Mouse (Mus musculus) hindbrain, embryonic 10.5 days (tissue): ENCODE measurements around the gene Hist1h2bn. TPM values are rescaled to one million over a fixed set of nuclear protein-coding genes. Genes with fewer than 3 reads are reported as not detected.
"Not testable (repeated sequence)": the region's sequence is repeated elsewhere in the genome, so short reads cannot be mapped to it uniquely, and the experiment has no call there.

Experiments
- DNase-seq: peaks from one replicate; pipeline ENCODE4 v3.0.0-alpha.2; 2017; ENCODE audit warnings: low spot score
- H3K27ac ChIP-seq: fragments of 300-500 bp; sonication (generic); 2 replicates; pipeline ENCODE4 v1.5.1; 2016; ENCODE audit warnings: mild to moderate bottlenecking, moderate library complexity
- H3K27me3 ChIP-seq: fragments of 300-500 bp; sonication (generic); 2 replicates; pipeline ENCODE4 v1.6.1; 2016; ENCODE audit warnings: mild to moderate bottlenecking; ENCODE audit not compliant: poor library complexity, insufficient read depth, severe bottlenecking
- H3K36me3 ChIP-seq: fragments of 300-500 bp; sonication (generic); 2 replicates; pipeline ENCODE4 v1.6.1; 2016; ENCODE audit warnings: mild to moderate bottlenecking, moderate library complexity
- H3K4me1 ChIP-seq: fragments of 300-500 bp; sonication (generic); replicated peaks from 2 replicates; pipeline ENCODE4 v1.6.1; 2016; ENCODE audit warnings: mild to moderate bottlenecking
- H3K4me3 ChIP-seq: fragments of 300-500 bp; sonication (generic); 2 replicates; pipeline ENCODE4 v1.5.1; 2016; ENCODE audit warnings: mild to moderate bottlenecking, moderate library complexity
- H3K9me3 ChIP-seq: fragments of 300-500 bp; sonication (generic); 2 replicates; pipeline ENCODE4 v1.6.1; 2016; ENCODE audit warnings: mild to moderate bottlenecking, moderate library complexity
- WGBS: fragments of 180-500 bp; shearing (Covaris S2); methylation state at CpG from one replicate; pipeline ENCODE4 v1.1.7; 2016; 5-methylcytosine and 5-hydroxymethylcytosine counted together
- polyA plus RNA-seq: library from polyadenylated mRNA; unstranded; fragments of >200 nt; fragmentation: Nextera tagmentation; extraction: Ambion mirVana; gene quantifications from 2 replicates; pipeline ENCODE4 v1.2.1, GENCODE M21; 2016

Gene Hist1h2bn
- polyA plus RNA-seq, 1 experiment from 2014 or later, result 1.0 TPM

DNA sequence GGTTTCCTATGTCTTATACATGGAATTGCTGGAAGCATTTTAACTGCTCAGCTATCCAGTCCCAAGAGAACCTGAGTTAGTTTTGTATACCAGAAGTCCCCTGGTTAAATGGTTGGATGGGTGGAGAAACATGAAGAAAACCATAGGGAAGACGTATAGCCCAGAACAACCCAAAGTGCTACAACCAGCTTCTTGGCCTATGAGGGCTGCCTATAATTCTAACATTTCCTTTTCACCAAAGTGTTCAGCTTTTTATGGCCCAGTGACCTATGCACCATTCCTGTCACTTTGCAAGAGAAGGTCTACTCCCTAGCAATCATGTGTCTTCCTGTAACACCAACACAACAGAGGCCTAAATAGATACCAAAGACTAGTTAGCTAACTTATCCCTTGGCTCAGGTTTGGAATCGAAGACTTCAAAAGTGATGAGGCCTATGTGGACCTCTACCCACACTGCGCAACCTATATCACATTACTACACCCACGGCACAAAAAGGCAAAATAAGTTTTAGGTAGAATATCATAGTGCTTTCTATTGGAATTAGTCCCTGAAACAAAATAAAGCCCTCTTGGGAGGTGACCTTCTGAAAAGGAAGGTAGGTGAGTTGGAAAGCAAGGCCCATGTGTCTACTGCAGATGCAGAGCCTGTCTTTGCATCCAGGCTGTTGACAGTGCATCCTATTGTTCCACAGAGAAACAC, 35.4 kb upstream of the Hist1h2bn start:
- 62% methylated on average over 4 of the region's 4 CpGs for WGBS
- peak overlapping the region; percentile 96 for H3K27ac ChIP-seq
- peaks cover 54% of the 10 kb centered on the region for H3K4me1 ChIP-seq
- H3K27me3 ChIP-seq, result no peaks in the 10 kb centered on the region
- peak overlapping the region; percentile 58 for H3K4me3 ChIP-seq
- peak; percentile 25 for DNase-seq
- H3K9me3 ChIP-seq, result no peaks in the 10 kb centered on the region
- no peaks in the 10 kb centered on the region for H3K36me3 ChIP-seq

DNA sequence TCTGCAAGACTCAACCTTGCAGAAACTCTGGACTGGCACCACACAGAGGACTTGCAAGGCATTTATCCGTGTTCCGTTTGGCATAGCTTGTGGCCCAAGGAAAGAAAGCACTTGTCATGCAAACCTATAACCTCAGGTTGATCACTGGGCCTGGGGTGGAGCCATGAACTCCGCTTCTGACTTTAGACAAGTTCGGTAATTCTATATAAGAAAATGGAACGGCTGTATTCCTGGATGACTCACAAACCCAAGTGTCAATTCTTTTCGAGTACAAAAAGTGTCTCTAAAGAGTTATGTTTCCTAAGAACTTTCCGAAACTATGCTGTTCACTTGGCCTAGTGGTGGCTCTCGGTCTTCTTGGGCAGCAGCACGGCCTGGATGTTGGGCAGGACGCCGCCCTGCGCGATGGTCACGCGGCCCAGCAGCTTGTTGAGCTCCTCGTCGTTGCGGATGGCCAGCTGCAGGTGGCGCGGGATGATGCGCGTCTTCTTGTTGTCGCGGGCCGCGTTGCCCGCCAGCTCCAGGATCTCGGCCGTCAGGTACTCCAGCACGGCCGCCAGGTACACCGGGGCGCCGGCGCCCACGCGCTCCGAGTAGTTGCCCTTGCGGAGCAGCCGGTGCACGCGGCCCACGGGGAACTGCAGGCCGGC, 32.7 kb upstream of the Hist1h2bn start:
- H3K27ac ChIP-seq, result peak overlapping the region; percentile 96
- H3K9me3 ChIP-seq, H3K36me3 ChIP-seq, H3K27me3 ChIP-seq: not testable (repeated sequence)
- peaks cover 45% of the 10 kb centered on the region for H3K4me1 ChIP-seq
- H3K4me3 ChIP-seq, result peak overlapping the region; percentile 52
- peak; percentile 15 for DNase-seq
- 2% methylated on average over 25 of the region's 44 CpGs for WGBS

DNA sequence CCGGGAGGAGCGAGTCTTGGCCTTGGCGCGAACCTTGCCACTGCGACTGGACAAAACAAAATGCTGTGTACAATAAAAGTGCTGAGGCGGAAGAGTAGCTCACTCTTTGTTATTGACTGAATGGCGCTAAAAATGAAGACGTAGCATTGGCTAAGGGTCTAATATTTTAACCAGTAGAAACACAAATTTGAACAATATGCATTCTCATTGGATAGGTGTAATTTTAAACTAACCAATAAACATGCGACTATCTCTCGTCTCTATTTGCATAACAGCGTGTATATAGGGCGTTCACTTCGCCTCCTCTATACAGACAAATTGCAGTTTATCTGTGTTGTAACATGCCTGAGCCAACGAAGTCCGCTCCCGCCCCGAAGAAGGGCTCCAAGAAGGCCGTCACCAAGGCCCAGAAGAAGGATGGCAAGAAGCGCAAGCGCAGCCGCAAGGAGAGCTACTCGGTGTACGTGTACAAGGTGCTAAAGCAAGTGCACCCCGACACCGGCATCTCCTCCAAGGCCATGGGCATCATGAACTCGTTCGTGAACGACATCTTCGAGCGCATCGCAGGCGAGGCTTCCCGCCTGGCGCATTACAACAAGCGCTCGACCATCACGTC, 32.1 kb upstream of the Hist1h2bn start, which contains the start of gene Hist1h2bm:
Hist1h2bm (plus strand) TSS at position 288 of the 616 bp plus-strand sequence.
- H3K36me3 ChIP-seq, H3K9me3 ChIP-seq, H3K27me3 ChIP-seq: not testable (repeated sequence)
- DNase-seq, result peak; percentile 81
- peak within 1 kb of the TSS; percentile 52 for H3K4me3 ChIP-seq
- under 1% methylated on average over 37 of the region's 37 CpGs for WGBS
- peaks cover 45% of the 10 kb centered on the region for H3K4me1 ChIP-seq
- H3K27ac ChIP-seq, result peak within 1 kb of the TSS; percentile 96

DNA sequence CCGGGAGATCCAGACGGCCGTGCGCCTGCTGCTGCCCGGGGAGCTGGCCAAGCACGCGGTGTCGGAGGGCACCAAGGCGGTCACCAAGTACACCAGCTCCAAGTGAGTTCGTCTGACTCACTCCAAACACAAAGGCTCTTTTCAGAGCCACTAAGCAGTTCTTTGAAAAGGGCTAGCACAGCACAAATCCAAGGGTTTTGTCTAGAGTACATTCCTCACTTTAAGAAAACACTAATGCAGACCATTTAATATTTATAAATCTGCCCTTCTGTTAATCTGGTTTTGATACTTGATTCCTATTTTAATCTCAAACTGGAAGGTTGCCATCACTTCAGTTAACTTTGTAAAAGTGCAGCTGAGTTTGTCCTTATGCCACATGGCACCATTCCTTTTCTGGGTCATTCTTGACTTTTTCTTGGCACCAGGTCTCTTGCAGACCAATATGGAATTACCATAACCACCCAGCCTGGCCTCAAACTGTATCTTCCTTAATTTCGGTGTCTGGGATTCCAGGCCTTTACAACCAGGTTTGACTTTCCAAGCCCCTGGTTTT, 31.5 kb upstream of the Hist1h2bn start:
- Histone ChIP-seq H3K9me3 (no peaks in the 10 kb centered on the region), H3K27me3 (no peaks in the 10 kb centered on the region), H3K36me3 (no peaks in the 10 kb centered on the region), H3K4me1 (peaks cover 48% of the 10 kb centered on the region), H3K4me3 (peak overlapping the region; percentile 52), H3K27ac (peak overlapping the region; percentile 91)
- 3% methylated on average over 11 of the region's 11 CpGs for WGBS
- DNase-seq, result peak; percentile 35

DNA sequence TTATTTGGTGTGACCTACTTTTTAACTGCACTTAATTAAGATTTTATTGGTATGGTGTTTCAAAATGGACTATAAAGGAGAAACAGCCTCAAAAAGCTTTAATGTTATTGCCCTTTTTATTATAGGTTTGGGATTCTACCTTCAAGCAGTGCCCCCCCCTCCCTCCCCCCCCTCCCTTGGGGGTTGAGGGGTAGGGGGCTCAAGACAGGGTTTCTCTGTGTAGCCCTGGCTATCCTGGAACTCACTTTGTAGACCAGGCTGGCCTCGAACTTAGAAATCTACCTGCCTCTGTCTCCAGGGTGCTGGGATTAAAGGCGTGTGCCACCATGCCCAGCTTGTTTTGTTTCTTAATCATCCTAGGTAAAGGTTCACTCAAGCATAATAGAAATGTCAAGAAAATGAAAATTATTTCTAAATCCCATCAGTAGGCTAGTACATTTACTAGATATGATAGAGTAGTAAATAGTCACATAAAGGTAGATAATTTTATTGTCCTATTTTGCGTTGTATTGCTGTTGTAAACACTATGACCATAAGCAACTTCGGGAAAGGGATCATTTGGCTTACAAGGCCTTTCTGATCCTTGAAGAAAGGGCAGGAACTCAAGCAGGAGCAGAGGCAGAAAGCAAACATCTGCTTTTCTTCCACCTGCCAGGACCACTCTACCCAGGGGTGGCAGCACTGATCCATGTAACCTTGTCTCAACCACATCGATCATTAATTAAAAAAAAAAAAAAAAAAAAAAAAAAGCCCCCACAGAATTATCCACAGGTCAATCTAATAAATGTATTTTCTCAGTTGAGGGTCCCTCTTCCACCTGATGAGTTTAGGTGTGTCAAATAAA, 30.7 kb upstream of the Hist1h2bn start:
- Histone ChIP-seq H3K27me3 (no peaks in the 10 kb centered on the region), H3K27ac (peak overlapping the region; percentile 91), H3K4me3 (peak overlapping the region; percentile 52), H3K9me3 (no peaks in the 10 kb centered on the region), H3K36me3 (no peaks in the 10 kb centered on the region), H3K4me1 (peaks cover 52% of the 10 kb centered on the region)
- WGBS, result 32% methylated on average over 5 of the region's 5 CpGs
- DNase-seq, result peak; percentile 34

DNA sequence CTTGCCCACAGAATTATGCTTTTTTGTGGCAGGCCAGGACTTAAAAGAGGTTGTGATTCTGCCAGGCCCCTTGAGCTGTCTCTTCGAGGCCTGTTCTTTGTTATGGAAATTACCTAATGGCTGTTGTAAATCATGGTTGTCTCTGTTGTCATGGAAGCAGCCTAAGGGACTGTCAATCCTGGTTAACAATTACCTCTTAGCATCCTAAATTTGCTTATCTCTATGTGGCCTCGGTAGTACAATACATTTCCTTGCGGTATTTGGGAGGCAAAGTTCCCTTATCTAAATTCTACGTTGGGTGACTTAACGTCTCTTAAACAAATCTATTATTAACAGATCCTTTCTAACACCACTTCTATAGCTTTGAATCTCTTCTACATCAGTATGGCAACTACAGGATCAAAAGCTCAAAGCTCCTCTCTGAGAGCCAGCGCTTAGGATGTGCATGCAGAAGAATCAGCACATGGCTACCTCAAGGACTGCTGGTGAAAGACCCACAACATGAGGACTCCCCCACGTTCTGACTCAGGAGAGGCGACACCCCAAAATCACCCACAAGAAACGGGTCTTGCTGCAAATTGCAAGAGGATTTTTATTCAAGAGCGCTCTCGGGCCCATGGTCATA, 25.9 kb upstream of the Hist1h2bn start:
- WGBS, result 22% methylated on average over 11 of the region's 11 CpGs
- peak overlapping the region; percentile 81 for H3K27ac ChIP-seq

DNA sequence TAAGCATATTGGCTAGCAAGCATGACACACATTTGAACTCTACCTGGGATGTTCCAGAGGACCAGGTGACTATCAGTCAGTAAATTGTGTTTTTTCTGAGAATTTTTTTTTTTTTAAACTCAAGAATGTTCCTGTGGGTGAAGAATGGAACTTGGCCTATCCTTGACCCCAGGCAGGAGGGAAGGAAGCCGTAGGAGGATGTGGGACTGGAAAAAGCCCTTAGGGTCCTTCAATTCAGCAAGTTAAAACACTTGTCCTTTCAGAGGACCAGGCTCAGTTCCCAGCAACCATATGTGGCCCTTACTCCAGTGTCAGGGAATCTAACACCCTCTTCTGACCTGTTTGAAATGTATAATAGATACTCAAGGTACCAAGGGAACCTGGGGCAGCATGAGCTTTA, 24.4 kb upstream of the Hist1h2bn start:
- H3K27me3 ChIP-seq, result no peaks in the 10 kb centered on the region
- peaks cover 32% of the 10 kb centered on the region for H3K4me1 ChIP-seq
- no peak overlapping the region for H3K4me3 ChIP-seq
- no peak for DNase-seq
- no peak overlapping the region for H3K27ac ChIP-seq
- 56% methylated on average over 1 of the region's 1 CpGs for WGBS
- H3K36me3 ChIP-seq, result no peaks in the 10 kb centered on the region
- H3K9me3 ChIP-seq, result no peaks in the 10 kb centered on the region

More for the DNA sequence above, 25.9 kb upstream of the Hist1h2bn start:
- Histone ChIP-seq H3K4me3 (no peak overlapping the region), H3K4me1 (peaks cover 21% of the 10 kb centered on the region), H3K27me3 (no peaks in the 10 kb centered on the region), H3K9me3 (no peaks in the 10 kb centered on the region), H3K36me3 (no peaks in the 10 kb centered on the region)
- DNase-seq, result no peak

DNA sequence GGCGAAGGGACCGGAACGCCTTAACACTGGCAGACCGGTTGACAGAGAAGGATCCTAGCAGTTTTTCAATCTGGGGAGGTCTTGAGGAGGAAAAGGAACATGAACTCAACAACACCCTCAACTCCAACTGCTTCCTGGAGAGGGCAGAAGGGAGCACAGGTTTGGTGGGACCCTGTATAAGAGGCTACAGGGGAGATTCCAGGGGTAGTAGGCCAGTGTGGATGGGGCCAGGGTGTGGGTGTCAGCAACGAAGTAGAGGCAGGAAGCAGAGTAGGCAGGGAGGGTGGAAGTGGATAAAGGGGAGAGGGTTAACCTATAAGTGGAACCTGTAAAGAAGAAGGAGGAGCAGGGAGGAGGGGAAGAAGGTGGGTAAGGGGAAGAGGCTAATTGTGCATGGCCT, 20.5 kb upstream of the Hist1h2bn start:
- peak; percentile 53 for DNase-seq
- Histone ChIP-seq H3K27ac (peak overlapping the region; percentile 99), H3K4me1 (peaks cover 20% of the 10 kb centered on the region), H3K36me3 (no peaks in the 10 kb centered on the region), H3K27me3 (no peaks in the 10 kb centered on the region), H3K4me3 (peak overlapping the region; percentile 59; the same call in 1 of the 2 replicates), H3K9me3 (no peaks in the 10 kb centered on the region)
- WGBS, result 67% methylated on average over 5 of the region's 5 CpGs

DNA sequence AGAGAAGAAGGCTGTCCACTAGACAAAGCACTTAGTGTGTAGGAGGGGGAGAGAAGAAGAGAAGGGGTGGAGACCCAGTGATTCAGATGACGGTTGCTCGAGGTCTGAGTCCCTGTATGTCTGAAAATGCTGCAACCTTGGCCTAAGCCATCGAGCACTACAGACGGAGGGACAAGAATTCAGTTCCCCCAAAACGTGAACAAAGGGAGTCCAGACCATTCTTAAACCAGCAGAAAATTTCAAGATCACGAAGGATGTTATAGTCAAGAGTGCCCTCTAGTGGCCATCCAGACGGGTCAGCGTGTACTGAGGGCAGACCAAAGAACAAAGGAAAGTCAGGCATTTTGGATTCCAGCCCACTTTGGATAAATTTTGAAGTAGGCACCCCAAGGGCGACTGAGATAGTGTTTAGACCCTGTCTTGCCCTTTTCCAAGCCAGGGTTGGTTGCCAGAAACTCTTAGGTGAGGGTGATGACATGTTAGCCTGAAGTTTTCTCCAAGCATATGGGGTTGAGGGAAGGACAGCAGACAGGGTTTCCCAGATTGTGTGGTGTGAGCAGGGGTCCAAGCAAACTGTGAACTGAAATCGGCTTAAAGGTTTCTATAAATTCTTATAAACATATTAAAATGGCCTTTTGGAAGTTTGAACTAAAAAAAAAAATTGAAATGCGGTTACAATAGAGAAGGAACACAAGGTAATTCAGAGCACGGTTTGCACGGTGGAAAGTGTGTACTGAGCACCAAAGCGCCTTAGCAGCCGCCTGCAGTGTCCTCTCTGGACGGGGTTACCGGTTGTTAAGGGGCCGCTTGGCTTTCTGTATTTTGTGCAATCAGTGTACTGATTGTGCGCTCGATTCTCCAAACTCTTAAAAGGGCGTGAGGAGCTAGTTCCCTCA, 19.7 kb upstream of the Hist1h2bn start:
- Histone ChIP-seq H3K4me3 (peak overlapping the region; percentile 59), H3K27me3 (no peaks in the 10 kb centered on the region), H3K36me3 (no peaks in the 10 kb centered on the region), H3K27ac (peak overlapping the region; percentile 99), H3K9me3 (no peaks in the 10 kb centered on the region), H3K4me1 (peaks cover 20% of the 10 kb centered on the region)
- peak; percentile 83 for DNase-seq
- under 1% methylated on average over 21 of the region's 21 CpGs for WGBS

DNA sequence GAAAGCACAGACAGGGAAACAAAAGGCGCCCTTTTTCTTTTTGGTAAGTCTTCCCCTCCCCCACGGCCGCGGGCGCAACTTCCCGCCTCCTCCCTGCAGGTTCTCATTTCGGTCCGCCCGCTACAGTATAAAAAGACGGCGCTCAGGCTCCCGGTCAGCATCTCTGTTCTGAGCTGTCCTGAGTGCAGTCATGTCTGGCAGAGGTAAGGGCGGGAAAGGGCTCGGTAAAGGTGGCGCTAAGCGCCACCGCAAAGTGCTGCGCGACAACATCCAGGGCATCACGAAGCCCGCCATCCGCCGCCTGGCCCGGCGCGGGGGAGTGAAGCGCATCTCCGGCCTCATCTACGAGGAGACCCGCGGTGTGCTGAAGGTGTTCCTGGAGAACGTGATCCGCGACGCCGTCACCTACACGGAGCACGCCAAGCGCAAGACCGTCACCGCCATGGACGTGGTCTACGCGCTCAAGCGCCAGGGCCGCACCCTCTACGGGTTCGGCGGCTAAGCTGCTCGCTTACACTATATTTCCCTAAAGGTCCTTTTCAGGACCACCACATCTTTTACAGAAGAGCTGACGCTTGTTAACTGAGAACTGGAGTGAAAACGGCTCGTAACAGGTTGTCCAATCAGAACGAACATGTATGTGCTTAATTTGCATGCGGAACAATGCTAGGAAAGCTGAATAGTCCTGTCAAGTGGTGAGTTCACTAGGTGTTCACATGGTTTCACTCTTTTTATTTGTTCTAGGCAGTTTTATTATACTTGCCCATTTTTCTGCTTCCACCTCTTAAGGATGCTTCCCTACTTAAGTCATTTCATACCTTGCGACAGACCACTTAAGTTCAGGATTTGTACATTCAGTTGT, 18.8 kb upstream of the Hist1h2bn start, which contains the start of gene Hist1h4j:
Hist1h4j (plus strand) TSS at position 159 of the 862 bp plus-strand sequence.
- not testable (repeated sequence) for H3K36me3 ChIP-seq, H3K9me3 ChIP-seq, H3K27me3 ChIP-seq
- WGBS, result under 1% methylated on average over 49 of the region's 56 CpGs
- Histone ChIP-seq H3K4me3 (peak within 1 kb of the TSS; percentile 59), H3K27ac (peak within 1 kb of the TSS; percentile 99), H3K4me1 (peaks cover 20% of the 10 kb centered on the region)
- peak; percentile 95 for DNase-seq
